Mouse (Mus musculus): ENCODE results near the gene Gm20696. TPM values are rescaled to one million over a fixed set of nuclear protein-coding genes. Genes with fewer than 3 reads are reported as not detected.

The Gm20696 gene
- total and polyA plus RNA-seq, 3 experiments = 0.59 TPM; not detected in 2

- H3K27me3 ChIP-seq (replicated peaks) = no peaks in the 10 kb centered on the region
- in situ Hi-C loops (cut with MboI; ENCODE audit: low pct_ligation_motif_present, low pct_unique_long_range_greater_than_20kb, low sequenced_read_pairs) = no loop called here
- H3K4me2 ChIP-seq (ENCODE audit: insufficient read depth, low read depth, poor library complexity, severe bottlenecking) = no peak overlapping the region
- no peak overlapping the region for H3K27ac ChIP-seq (ENCODE audit: insufficient read depth, low read depth)
- peaks cover 0 to 1% of the 10 kb centered on the region in 2 experiments for H3K36me3 ChIP-seq (replicated peaks in 1 of 2; ENCODE audit: control insufficient read depth in 1 of 2, insufficient read depth in 1 of 2, low read length in 1 of 2)
- H3K9me3 ChIP-seq (replicated peaks; ENCODE audit: low read length) = no peaks in the 10 kb centered on the region
- TF ChIP-seq PAX5 (IDR thresholded peaks at IDR 0.05; ENCODE audit: low read length) (no peak), USF1 (IDR thresholded peaks at IDR 0.05; ENCODE audit: low read depth, low read length) (no peak), POLR2AphosphoS2 (IDR thresholded peaks at IDR 0.05; ENCODE audit: low read depth, low read length) (no peak), USF2 (conservative IDR thresholded peaks at IDR 0.05; ENCODE audit: low read depth, low read length) (no peak), MXI1 (IDR thresholded peaks at IDR 0.05; ENCODE audit: low read depth, low read length) (no peak), ETS1 (conservative IDR thresholded peaks at IDR 0.05; ENCODE audit: low read depth, low read length) (no peak), IRF4 (IDR thresholded peaks at IDR 0.05; ENCODE audit: low read depth, low read length) (no peak), EP300 (IDR thresholded peaks at IDR 0.05; ENCODE audit: low read length) (no peak), CTCF (conservative IDR thresholded peaks at IDR 0.05 in 1 of 2, IDR thresholded peaks at IDR 0.05 in 1 of 2; ENCODE audit: low read depth in 2 of 2, low read length in 2 of 2) (no peak), HCFC1 (IDR thresholded peaks at IDR 0.05; ENCODE audit: low read depth, low read length) (no peak)
- peaks cover 33 to 59% of the 10 kb centered on the region in 2 experiments for H3K4me1 ChIP-seq (ENCODE audit: control insufficient read depth in 1 of 2, insufficient read depth in 2 of 2)
- H3K79me2 ChIP-seq (replicated peaks; ENCODE audit: control insufficient read depth, extremely low read depth, insufficient read depth, poor library complexity, severe bottlenecking) = no peaks in the 10 kb centered on the region; the same call in none of the 2 replicates
- DNase-seq (ENCODE audit: extremely low read depth) = no peak
- H3K9ac ChIP-seq (ENCODE audit: insufficient read depth, low read depth) = no peak overlapping the region
- dilution Hi-C loops (cut with MboI; ENCODE audit: extremely low pct_ligation_motif_present, extremely low pct_unique_long_range_greater_than_20kb, low sequenced_read_pairs) = no loop called here
- no peak overlapping the region for H3K4me3 ChIP-seq (replicated peaks in 1 of 3; ENCODE audit: low read depth in 2 of 3, low read length in 2 of 3, poor library complexity in 1 of 3)
Observed at GRCm38 (mm10) chr6:99268171-99269061, 398.2 kb downstream of the Gm20696 start.

- Histone ChIP-seq H3K9me3 (replicated peaks; ENCODE audit: low read length) (no peaks in the 10 kb centered on the region), H3K79me2 (replicated peaks; ENCODE audit: control insufficient read depth, extremely low read depth, insufficient read depth, poor library complexity, severe bottlenecking) (peaks cover 10% of the 10 kb centered on the region), H3K36me3 (replicated peaks in 1 of 2; ENCODE audit: control insufficient read depth in 1 of 2, insufficient read depth in 1 of 2, low read length in 1 of 2) (no peaks in the 10 kb centered on the region), H3K9ac (ENCODE audit: insufficient read depth, low read depth) (peak overlapping the region; percentile 74), H3K27ac (ENCODE audit: insufficient read depth, low read depth) (peak overlapping the region; percentile 48; the same call in 1 of the 2 replicates), H3K4me3 (replicated peaks in 1 of 3; ENCODE audit: low read depth in 2 of 3, low read length in 2 of 3, poor library complexity in 1 of 3) (peak overlapping the region in 1 of 3 experiments; percentile 37), H3K27me3 (replicated peaks) (no peaks in the 10 kb centered on the region), H3K4me2 (ENCODE audit: insufficient read depth, low read depth, poor library complexity, severe bottlenecking) (peak overlapping the region; percentile 68), H3K4me1 (ENCODE audit: control insufficient read depth in 1 of 2, insufficient read depth in 2 of 2) (peaks cover 16 to 59% of the 10 kb centered on the region in 2 experiments)
- in situ Hi-C loops (cut with MboI; ENCODE audit: low pct_ligation_motif_present, low pct_unique_long_range_greater_than_20kb, low sequenced_read_pairs) = no loop called here
- no peak for DNase-seq (ENCODE audit: extremely low read depth)
- dilution Hi-C loops (cut with MboI; ENCODE audit: extremely low pct_ligation_motif_present, extremely low pct_unique_long_range_greater_than_20kb, low sequenced_read_pairs) = no loop called here
- TF ChIP-seq POLR2AphosphoS2 (IDR thresholded peaks at IDR 0.05; ENCODE audit: low read depth, low read length) (no peak), JUND (conservative IDR thresholded peaks at IDR 0.05; ENCODE audit: low read depth, low read length) (no peak), GABPA (IDR thresholded peaks at IDR 0.05; ENCODE audit: insufficient replicate concordance, low read depth, low read length) (no peak), USF2 (conservative IDR thresholded peaks at IDR 0.05; ENCODE audit: low read depth, low read length) (no peak), TCF12 (IDR thresholded peaks at IDR 0.05; ENCODE audit: low read depth, low read length) (no peak), NRF1 (IDR thresholded peaks at IDR 0.05; ENCODE audit: low read depth, low read length) (no peak), SIN3A (IDR thresholded peaks at IDR 0.05; ENCODE audit: low read length) (no peak), BHLHE40 (IDR thresholded peaks at IDR 0.05; ENCODE audit: low read depth, low read length) (no peak), PAX5 (IDR thresholded peaks at IDR 0.05; ENCODE audit: low read length) (no peak), RCOR1 (conservative IDR thresholded peaks at IDR 0.05; ENCODE audit: low read depth, low read length) (no peak), MAX (IDR thresholded peaks at IDR 0.05; ENCODE audit: low read length) (no peak)
Observed at GRCm38 (mm10) chr6:99265945-99266656, 400.5 kb downstream of the Gm20696 start.
